Mouse (Mus musculus) limb, embryonic 15.5 days (tissue): Measurements from ENCODE around the gene Ndfip2. TPM values are rescaled to one million over a fixed set of nuclear protein-coding genes. Genes with fewer than 3 reads are reported as not detected.

Experiments used
- ATAC-seq: fragments of 200-750 bp; cut with Nextera tagmentation; 2 replicates; pipeline ENCODE4 v1.8.0; 2017; ENCODE audit warnings: low read depth, moderate TSS enrichment; ENCODE audit not compliant: insufficient number of reproducible peaks, low FRiP score, low TSS enrichment
- H3K27ac ChIP-seq: fragments of 300-500 bp; sonication (generic); 2 replicates; pipeline ENCODE4 v1.5.1; 2015; ENCODE audit warnings: moderate library complexity, mild to moderate bottlenecking, inconsistent platforms
- H3K27me3 ChIP-seq: fragments of 300-500 bp; sonication (generic); 2 replicates; pipeline ENCODE4 v1.6.1; 2015; ENCODE audit warnings: inconsistent platforms
- H3K36me3 ChIP-seq: fragments of 300-500 bp; sonication (generic); 2 replicates; pipeline ENCODE4 v1.6.1; 2015; ENCODE audit warnings: inconsistent platforms
- H3K4me1 ChIP-seq: fragments of 300-500 bp; sonication (generic); 2 replicates; pipeline ENCODE4 v1.6.1; 2015; ENCODE audit warnings: inconsistent platforms
- H3K4me2 ChIP-seq: fragments of 300-500 bp; sonication (generic); 2 replicates; pipeline ENCODE4 v1.6.1; 2015; ENCODE audit warnings: mild to moderate bottlenecking, inconsistent platforms
- H3K4me3 ChIP-seq: fragments of 300-500 bp; sonication (generic); 2 replicates; pipeline ENCODE4 v1.5.1; 2015; ENCODE audit warnings: mild to moderate bottlenecking, inconsistent platforms
- H3K9ac ChIP-seq: fragments of 300-500 bp; sonication (generic); 2 replicates; pipeline ENCODE4 v1.6.1; 2015; ENCODE audit warnings: inconsistent platforms
- H3K9me3 ChIP-seq: fragments of 300-500 bp; sonication (generic); 2 replicates; pipeline ENCODE4 v1.6.1; 2016; ENCODE audit warnings: inconsistent platforms
- WGBS: fragments of 180-500 bp; shearing (Covaris S2); methylation state at CpG from one replicate; pipeline ENCODE4 v1.1.7; 2015; 5-methylcytosine and 5-hydroxymethylcytosine counted together
- polyA plus RNA-seq: library from polyadenylated mRNA; unstranded; fragments of >200 nt; fragmentation: Nextera tagmentation; extraction: Ambion mirVana; gene quantifications from 2 replicates; pipeline ENCODE4 v1.2.1, GENCODE M21; 2015

Gene Ndfip2
- polyA plus RNA-seq, 1 experiment from 2014 or later: 53.9 TPM

DNA sequence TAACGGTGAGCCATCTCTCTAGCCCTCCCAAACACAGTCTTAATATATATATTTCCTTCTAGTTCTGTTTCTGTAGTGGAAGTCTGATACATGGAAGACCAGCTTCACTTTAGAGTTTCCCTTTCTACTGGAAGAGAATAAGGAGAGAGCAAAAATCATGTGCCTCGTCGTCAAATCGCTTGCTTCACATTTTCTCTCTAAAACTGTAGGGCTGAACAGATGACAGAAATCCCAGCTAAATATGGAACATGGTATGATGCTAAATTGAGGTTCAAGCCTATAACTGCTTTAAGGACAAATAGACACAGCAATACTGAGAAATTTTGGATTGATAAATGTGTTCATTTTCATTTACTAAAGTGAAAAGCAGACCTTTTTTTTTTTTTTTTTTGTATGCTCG lies 4.0 kb upstream of the Ndfip2 start:
- H3K9ac ChIP-seq: no peak overlapping the region
- H3K4me2 ChIP-seq: no peak overlapping the region
- ATAC-seq: no peak
- H3K27ac ChIP-seq: no peak overlapping the region
- H3K36me3 ChIP-seq: no peaks in the 10 kb centered on the region
- no peak overlapping the region for H3K4me3 ChIP-seq
- no peaks in the 10 kb centered on the region for H3K9me3 ChIP-seq
- H3K27me3 ChIP-seq: no peaks in the 10 kb centered on the region
- WGBS: 89% methylated on average over 5 of the region's 5 CpGs
- no peaks in the 10 kb centered on the region for H3K4me1 ChIP-seq

DNA sequence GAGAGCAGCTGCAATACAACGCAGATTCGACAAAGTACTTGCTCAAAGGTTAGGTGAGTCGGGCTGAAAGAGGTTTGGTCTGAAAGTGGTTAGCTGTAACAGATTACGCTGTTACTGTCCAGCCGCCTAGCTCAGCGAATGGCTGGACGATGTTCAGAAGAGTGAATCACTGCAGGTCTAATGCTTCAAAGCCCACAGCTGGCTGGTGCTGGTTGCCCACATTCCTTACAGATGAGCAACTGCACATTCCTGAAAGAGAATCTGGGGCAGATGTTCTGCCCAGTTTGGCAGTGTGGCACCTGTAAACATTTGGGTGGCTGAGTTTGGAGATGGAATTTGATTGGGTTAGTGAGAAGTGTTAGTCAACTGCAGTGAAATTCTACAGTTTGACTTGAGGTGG lies 2.8 kb upstream of the Ndfip2 start:
- Histone ChIP-seq H3K4me2 (no peak overlapping the region), H3K9ac (no peak overlapping the region), H3K27me3 (no peaks in the 10 kb centered on the region), H3K36me3 (no peaks in the 10 kb centered on the region), H3K4me1 (no peaks in the 10 kb centered on the region), H3K4me3 (no peak overlapping the region), H3K9me3 (no peaks in the 10 kb centered on the region), H3K27ac (no peak overlapping the region)
- WGBS: 75% methylated on average over 7 of the region's 7 CpGs
- no peak for ATAC-seq

DNA sequence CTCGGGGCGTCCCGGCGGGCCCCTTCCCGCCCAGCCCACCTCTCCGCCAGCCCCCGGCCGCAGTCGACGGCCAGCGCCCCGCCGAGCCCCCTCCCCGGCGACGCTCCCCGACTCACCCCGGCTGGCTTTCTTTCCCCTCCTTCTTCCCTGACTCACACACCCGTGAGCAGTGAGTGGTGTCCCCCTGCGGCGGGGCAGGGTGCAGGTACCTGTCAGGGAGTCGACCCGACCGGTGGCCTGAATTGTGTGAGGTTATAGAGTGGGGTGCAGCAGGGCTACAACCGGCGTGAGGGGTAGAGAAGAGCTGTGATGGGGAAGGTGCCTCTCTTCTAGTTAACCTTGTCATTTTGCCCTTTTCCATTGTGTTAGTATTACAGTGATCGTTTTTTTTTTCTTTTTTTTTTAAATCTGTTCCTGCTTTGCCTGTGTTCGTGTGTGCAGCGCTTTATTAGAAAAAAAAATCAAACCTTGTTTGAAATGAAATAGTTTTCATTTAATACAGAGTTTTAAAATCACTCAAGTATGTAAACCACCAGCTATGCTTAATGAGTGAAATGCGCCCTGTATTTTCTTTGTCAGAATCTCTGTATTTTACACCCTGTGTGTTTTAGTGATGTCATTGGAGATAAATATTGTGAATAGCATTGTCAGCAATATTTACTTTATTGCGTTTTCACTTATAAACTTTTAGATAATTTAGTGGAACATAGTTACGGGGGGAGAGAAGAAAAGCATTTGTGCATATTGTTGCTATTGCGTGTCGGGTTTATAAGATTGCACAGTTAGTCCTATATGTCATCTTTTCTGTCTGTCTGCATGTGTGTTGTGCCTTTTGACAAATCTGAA lies 885 bp downstream of the Ndfip2 start:
- H3K9ac ChIP-seq: peak overlapping the region; percentile 87
- H3K4me1 ChIP-seq: no peaks in the 10 kb centered on the region
- H3K9me3 ChIP-seq: no peaks in the 10 kb centered on the region
- peak overlapping the region; percentile 76 for H3K4me2 ChIP-seq
- H3K27me3 ChIP-seq: no peaks in the 10 kb centered on the region
- ATAC-seq: peak; percentile 64
- H3K4me3 ChIP-seq: peak overlapping the region; percentile 90
- peak overlapping the region; percentile 94 for H3K27ac ChIP-seq
- H3K36me3 ChIP-seq: no peaks in the 10 kb centered on the region
- WGBS: 9% methylated on average over 26 of the region's 34 CpGs

DNA sequence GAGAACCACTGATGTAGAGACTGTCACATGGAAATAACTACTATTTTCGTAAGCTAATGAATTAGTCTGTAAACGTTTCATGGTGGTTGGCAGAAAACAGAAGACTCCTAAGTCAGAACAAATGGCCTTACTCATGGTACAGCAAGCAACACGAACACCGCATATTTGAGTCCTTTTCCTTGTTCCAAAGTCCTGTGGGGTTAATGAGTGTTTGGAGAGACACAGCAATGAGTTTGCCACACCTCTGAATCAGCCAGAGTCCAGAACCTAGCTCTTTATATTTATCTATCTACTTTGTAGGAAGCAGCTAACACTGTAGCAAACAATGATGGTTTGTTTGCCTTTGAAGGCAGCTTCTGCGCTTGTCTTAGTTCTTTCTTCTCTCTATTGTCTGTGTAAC lies 4.5 kb downstream of the Ndfip2 start:
- Histone ChIP-seq H3K4me2 (no peak overlapping the region), H3K4me3 (no peak overlapping the region), H3K27ac (no peak overlapping the region), H3K36me3 (no peaks in the 10 kb centered on the region), H3K4me1 (no peaks in the 10 kb centered on the region), H3K27me3 (no peaks in the 10 kb centered on the region), H3K9ac (no peak overlapping the region), H3K9me3 (no peaks in the 10 kb centered on the region)
- 57% methylated on average over 5 of the region's 5 CpGs for whole genome bisulfite sequencing
- ATAC-seq: no peak

DNA sequence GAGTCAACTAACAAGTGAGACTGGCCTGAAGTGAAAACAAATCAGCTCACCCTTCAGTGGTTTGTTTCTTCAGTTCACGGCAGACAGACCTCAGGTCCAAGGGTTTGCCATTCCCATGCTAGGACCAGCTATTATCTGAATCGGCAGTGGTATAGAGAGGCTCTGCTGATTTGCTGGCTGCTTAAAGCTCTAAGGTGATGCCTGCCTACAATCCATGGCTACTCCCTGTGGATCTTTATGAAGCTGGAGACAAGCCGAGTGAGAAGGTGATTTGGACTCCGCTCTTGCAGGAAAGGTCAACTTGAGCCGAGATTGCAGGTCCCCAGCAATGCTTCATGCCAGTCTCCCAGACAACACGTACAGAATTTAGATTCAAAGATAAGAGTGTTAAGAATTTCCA lies 8.7 kb downstream of the Ndfip2 start:
- WGBS: 75% methylated on average over 6 of the region's 6 CpGs
- no peaks in the 10 kb centered on the region for H3K36me3 ChIP-seq
- ATAC-seq: no peak
- H3K27ac ChIP-seq: no peak overlapping the region
- H3K27me3 ChIP-seq: no peaks in the 10 kb centered on the region
- H3K9ac ChIP-seq: no peak overlapping the region
- H3K4me1 ChIP-seq: no peaks in the 10 kb centered on the region
- no peak overlapping the region for H3K4me3 ChIP-seq
- no peak overlapping the region for H3K4me2 ChIP-seq
- H3K9me3 ChIP-seq: no peaks in the 10 kb centered on the region

DNA sequence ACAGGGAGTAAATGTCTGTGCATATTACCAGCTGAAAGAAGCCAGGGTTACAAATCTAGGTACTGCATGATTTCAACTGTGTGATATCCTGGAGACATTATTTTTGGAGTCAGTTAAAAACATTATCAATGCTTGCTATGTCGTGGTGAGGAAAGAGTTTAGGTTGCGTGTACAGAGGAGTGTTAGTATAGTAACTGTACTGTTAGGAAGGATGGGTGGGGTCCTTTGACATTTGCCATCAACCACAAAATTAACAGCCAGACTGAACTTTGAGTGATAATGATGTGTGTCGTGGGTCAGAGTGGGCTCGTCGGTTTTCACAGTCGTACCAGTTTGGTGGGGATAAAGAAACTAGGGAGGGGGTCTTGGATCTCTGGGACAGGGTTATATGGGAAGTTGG lies 13.7 kb downstream of the Ndfip2 start:
- 62% methylated on average over 6 of the region's 6 CpGs for WGBS
- Histone ChIP-seq H3K4me2 (no peak overlapping the region), H3K4me1 (0 out of 2 replicates have a peak, but pooled peaks cover 2% of the 10 kb centered on the region), H3K4me3 (no peak overlapping the region), H3K9ac (no peak overlapping the region), H3K36me3 (no peaks in the 10 kb centered on the region), H3K27ac (no peak overlapping the region), H3K9me3 (no peaks in the 10 kb centered on the region), H3K27me3 (no peaks in the 10 kb centered on the region)
- no peak for ATAC-seq

DNA sequence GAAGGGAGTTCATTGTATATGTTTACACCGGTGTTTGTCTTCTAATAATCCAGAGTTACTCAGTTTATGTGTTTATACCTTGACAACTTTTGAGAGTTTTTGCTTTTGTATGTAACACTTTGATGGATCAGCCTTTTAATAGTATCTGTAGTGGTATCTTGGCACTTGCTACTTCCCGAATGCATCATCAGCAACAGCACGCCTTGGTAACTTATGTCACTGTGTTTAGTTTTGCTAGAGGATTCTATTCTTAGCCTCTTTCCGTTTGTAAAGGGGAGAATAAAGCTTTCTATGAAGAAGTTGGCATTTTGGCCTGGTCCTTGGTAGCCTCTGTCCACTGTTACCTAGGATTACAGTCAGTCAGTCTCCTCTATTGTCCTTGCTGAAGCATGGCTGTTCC lies 14.2 kb downstream of the Ndfip2 start:
- 0 out of 2 replicates have a peak, but pooled peaks cover 2% of the 10 kb centered on the region for H3K4me1 ChIP-seq
- no peaks in the 10 kb centered on the region for H3K27me3 ChIP-seq
- 82% methylated on average over 4 of the region's 4 CpGs for WGBS
- no peaks in the 10 kb centered on the region for H3K36me3 ChIP-seq
- H3K9me3 ChIP-seq: no peaks in the 10 kb centered on the region
- no peak overlapping the region for H3K27ac ChIP-seq
- no peak for ATAC-seq
- H3K4me3 ChIP-seq: no peak overlapping the region
- no peak overlapping the region for H3K4me2 ChIP-seq
- no peak overlapping the region for H3K9ac ChIP-seq

DNA sequence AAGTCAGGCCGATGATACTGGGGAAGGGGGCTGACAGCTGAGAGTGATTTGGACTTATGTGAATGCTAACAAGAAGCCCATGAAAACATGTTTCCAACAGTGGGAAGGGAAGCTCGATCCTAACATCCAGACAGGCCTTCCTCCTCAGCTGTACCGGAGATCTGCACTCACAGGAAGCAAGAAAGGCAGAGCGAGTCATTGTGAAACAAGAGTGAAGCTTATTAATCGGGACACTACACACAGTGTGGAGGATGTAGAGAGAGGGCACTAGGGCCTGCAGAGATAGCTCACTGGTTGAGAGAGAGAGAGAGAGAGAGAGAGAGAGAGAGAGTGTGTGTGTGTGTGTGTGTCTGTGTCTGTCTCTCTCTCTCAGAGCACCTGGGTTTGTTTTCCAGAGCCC lies 16.8 kb downstream of the Ndfip2 start:
- 0 out of 2 replicates have a peak, but pooled peaks cover 2% of the 10 kb centered on the region for H3K4me1 ChIP-seq
- H3K36me3 ChIP-seq: no peaks in the 10 kb centered on the region
- ATAC-seq: no peak
- no peak overlapping the region for H3K9ac ChIP-seq
- H3K9me3 ChIP-seq: no peaks in the 10 kb centered on the region
- no peak overlapping the region for H3K27ac ChIP-seq
- 75% methylated on average over 5 of the region's 5 CpGs for WGBS
- no peak overlapping the region for H3K4me3 ChIP-seq
- no peaks in the 10 kb centered on the region for H3K27me3 ChIP-seq
- no peak overlapping the region for H3K4me2 ChIP-seq

DNA sequence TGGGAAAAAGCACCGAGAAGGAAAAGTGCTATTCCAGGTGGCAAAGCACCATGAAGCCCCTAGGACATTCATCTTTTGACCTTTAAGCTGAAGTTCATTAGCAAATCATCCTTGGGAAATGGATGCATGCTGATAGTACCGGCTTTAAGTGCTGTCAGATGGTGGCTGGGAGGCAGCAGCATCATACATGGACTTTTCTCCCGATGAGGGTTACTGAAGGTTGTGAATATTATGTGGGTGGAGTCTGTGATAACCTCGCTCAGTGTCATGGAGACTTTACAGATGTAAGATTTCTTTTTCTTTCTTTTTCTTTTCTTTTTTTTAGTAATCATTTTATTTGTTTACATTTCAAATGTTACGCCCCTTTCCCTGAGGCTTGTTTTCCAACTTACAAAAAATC lies 18.9 kb downstream of the Ndfip2 start:
- Histone ChIP-seq H3K4me3 (no peak overlapping the region), H3K9me3 (no peaks in the 10 kb centered on the region), H3K9ac (no peak overlapping the region), H3K36me3 (no peaks in the 10 kb centered on the region), H3K27ac (no peak overlapping the region), H3K4me1 (0 out of 2 replicates have a peak, but pooled peaks cover 2% of the 10 kb centered on the region), H3K27me3 (no peaks in the 10 kb centered on the region), H3K4me2 (no peak overlapping the region)
- no peak for ATAC-seq
- WGBS: 68% methylated on average over 5 of the region's 5 CpGs

DNA sequence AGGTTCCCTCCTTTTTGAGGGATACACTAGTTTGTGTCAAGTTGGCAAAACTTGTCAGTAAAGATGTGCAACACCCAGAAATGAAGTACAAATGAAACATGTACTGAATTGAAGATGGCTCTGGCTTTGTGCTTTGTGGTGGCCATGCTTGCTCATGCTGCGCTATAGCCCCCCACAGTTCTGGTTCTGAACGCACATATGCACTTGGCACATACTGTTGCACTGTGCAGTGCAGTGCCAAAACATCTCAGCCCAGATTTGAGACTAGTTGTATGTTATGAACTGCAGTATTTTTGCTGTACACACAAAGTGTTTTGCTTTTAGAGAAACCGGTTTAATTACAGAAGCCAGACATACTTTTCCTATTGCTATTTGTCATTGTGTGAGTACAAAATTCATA lies 25.7 kb downstream of the Ndfip2 start:
- no peak overlapping the region for H3K27ac ChIP-seq
- no peak overlapping the region for H3K9ac ChIP-seq
- H3K9me3 ChIP-seq: no peaks in the 10 kb centered on the region
- H3K27me3 ChIP-seq: no peaks in the 10 kb centered on the region
- H3K4me3 ChIP-seq: no peak overlapping the region
- no peak overlapping the region for H3K4me2 ChIP-seq
- 92% methylated on average over 3 of the region's 3 CpGs for WGBS
- H3K36me3 ChIP-seq: peaks cover 6% of the 10 kb centered on the region; the same call in 1 of the 2 replicates
- no peaks in the 10 kb centered on the region for H3K4me1 ChIP-seq
- no peak for ATAC-seq

DNA sequence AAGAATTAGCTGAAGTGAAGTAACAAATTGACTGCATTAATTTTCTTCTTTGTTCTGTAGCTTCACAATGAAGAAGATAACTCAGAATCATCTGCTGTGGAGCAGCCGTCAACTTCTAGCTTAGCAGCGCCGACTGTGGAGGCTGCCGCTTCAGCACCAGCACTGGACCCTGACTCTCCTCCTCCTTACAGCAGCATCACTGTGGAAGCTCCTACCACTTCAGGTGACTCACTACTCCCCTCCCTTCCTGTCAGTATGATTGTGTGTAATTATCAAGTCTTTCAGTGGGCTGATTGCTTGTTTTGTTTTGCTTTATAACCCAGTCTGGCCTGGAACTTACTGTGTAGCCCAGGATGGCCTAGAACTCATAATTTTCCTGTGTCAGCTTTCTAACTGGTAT lies 29.2 kb downstream of the Ndfip2 start:
- H3K4me2 ChIP-seq: no peak overlapping the region
- no peaks in the 10 kb centered on the region for H3K27me3 ChIP-seq
- H3K4me3 ChIP-seq: no peak overlapping the region
- H3K27ac ChIP-seq: no peak overlapping the region
- H3K4me1 ChIP-seq: no peaks in the 10 kb centered on the region
- H3K9ac ChIP-seq: no peak overlapping the region
- no peaks in the 10 kb centered on the region for H3K9me3 ChIP-seq
- WGBS: 93% methylated on average over 4 of the region's 4 CpGs
- H3K36me3 ChIP-seq: peaks cover 6% of the 10 kb centered on the region; the same call in 1 of the 2 replicates
- no peak for ATAC-seq

DNA sequence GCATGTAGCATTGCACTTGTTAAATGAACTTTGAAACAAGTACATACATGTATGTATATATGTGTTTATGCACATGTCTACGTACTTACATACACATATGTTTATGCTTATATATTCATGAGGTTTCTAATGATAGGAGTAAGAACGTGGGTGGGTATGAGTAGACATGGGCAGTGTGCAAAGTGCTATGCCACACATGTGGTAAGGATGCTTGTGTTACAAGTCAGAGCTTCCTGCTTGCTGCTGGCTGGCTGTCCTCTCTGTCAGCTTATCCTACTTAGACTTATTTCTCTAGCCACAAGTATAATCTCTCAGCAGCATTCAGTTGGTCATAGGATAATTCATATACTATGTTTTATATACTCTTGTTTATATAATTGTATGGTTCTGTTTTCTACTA lies 29.6 kb downstream of the Ndfip2 start:
- Histone ChIP-seq H3K36me3 (peaks cover 6% of the 10 kb centered on the region; the same call in 1 of the 2 replicates), H3K9me3 (no peaks in the 10 kb centered on the region), H3K9ac (no peak overlapping the region), H3K4me1 (no peaks in the 10 kb centered on the region), H3K4me2 (no peak overlapping the region), H3K27ac (no peak overlapping the region), H3K27me3 (no peaks in the 10 kb centered on the region), H3K4me3 (no peak overlapping the region)
- WGBS: 85% methylated on average over 2 of the region's 2 CpGs
- ATAC-seq: no peak
